Mouse (Mus musculus) hindbrain, embryonic 14.5 days (tissue): ENCODE data around the gene Gucy2d. TPM values are rescaled to one million over a fixed set of nuclear protein-coding genes. Genes with fewer than 3 reads are reported as not detected.

Experiments
- ATAC-seq: fragments of 200-750 bp; cut with Nextera tagmentation; 2 replicates; pipeline ENCODE4 v1.8.0; 2017; ENCODE audit warnings: moderate number of reproducible peaks, mild to moderate bottlenecking, moderate TSS enrichment, moderate library complexity; ENCODE audit not compliant: low FRiP score
- DNase-seq: peaks from one replicate; pipeline ENCODE4 v3.0.0-alpha.2; 2015; ENCODE audit warnings: low spot score
- H3K27ac ChIP-seq: fragments of 300-500 bp; sonication (generic); 2 replicates; pipeline ENCODE4 v1.5.1; 2014; ENCODE audit warnings: mild to moderate bottlenecking, moderate library complexity
- H3K27me3 ChIP-seq: fragments of 300-500 bp; sonication (generic); 2 replicates; pipeline ENCODE4 v1.6.1; 2014; ENCODE audit warnings: mild to moderate bottlenecking, low read length, mixed read lengths; ENCODE audit not compliant: control insufficient read depth, insufficient read depth
- H3K36me3 ChIP-seq: fragments of 300-500 bp; sonication (generic); replicated peaks from 2 replicates; pipeline ENCODE4 v1.6.1; 2014; ENCODE audit not compliant: control insufficient read depth, insufficient read depth
- H3K4me1 ChIP-seq: fragments of 300-500 bp; sonication (generic); replicated peaks from 2 replicates; pipeline ENCODE4 v1.6.1; 2014; ENCODE audit warnings: antibody characterized with exemption, low read length, mixed read lengths; ENCODE audit not compliant: control insufficient read depth, insufficient read depth
- H3K4me2 ChIP-seq: fragments of 300-500 bp; sonication (generic); replicated peaks from 2 replicates; pipeline ENCODE4 v1.6.1; 2014; ENCODE audit warnings: mild to moderate bottlenecking, moderate library complexity
- H3K4me3 ChIP-seq: fragments of 300-500 bp; sonication (generic); replicated peaks from 2 replicates; pipeline ENCODE4 v1.5.1; 2014; ENCODE audit warnings: mild to moderate bottlenecking, low read length
- H3K9ac ChIP-seq: fragments of 300-500 bp; sonication (generic); 2 replicates; pipeline ENCODE4 v1.6.1; 2014
- H3K9me3 ChIP-seq: fragments of 300-500 bp; sonication (generic); 2 replicates; pipeline ENCODE4 v1.6.1; 2016; ENCODE audit warnings: low read length; ENCODE audit not compliant: control insufficient read depth
- WGBS: fragments of 180-500 bp; shearing (Covaris S2); extraction: QIAGEN DNeasy Blood & Tissue Kit; methylation state at CpG from one replicate; pipeline ENCODE4 v1.1.7; 2014; 5-methylcytosine and 5-hydroxymethylcytosine counted together
- polyA plus RNA-seq: library from polyadenylated mRNA; unstranded; fragments of >200 nt; fragmentation: Nextera tagmentation; extraction: Ambion mirVana; gene quantifications from 2 replicates; pipeline ENCODE4 v1.2.1, GENCODE M21; 2014

Gucy2d gene
- polyA plus RNA-seq, 1 experiment from 2014 or later = 0.19 TPM

GRCm38 (mm10) chr7:98491451-98492200, 51.4 kb downstream of the Gucy2d start:
- Histone ChIP-seq H3K27ac (no peak overlapping the region), H3K9me3 (no peaks in the 10 kb centered on the region), H3K4me3 (no peak overlapping the region), H3K4me1 (peaks cover 12% of the 10 kb centered on the region; the same call in 1 of the 2 replicates), H3K27me3 (no peaks in the 10 kb centered on the region), H3K9ac (no peak overlapping the region), H3K4me2 (0 out of 2 replicates have a peak overlapping the region, but pooled peaks have one; percentile 6), H3K36me3 (no peaks in the 10 kb centered on the region)
- DNase-seq (no peak), ATAC-seq (no peak)
- WGBS = 66% methylated on average over 9 of the region's 9 CpGs

- Histone ChIP-seq H3K9ac (no peak overlapping the region), H3K9me3 (no peaks in the 10 kb centered on the region), H3K27me3 (no peaks in the 10 kb centered on the region), H3K4me3 (no peak overlapping the region), H3K4me1 (peaks cover 10% of the 10 kb centered on the region; the same call in 1 of the 2 replicates), H3K4me2 (no peak overlapping the region; the same call in 1 of the 2 replicates), H3K27ac (no peak overlapping the region), H3K36me3 (no peaks in the 10 kb centered on the region)
- no peak for ATAC-seq
- WGBS = 73% methylated on average over 5 of the region's 5 CpGs
- no peak for DNase-seq
Observed at GRCm38 (mm10) chr7:98492331-98492730, 52.1 kb downstream of the Gucy2d start.

- Histone ChIP-seq H3K9me3 (no peaks in the 10 kb centered on the region), H3K36me3 (no peaks in the 10 kb centered on the region), H3K4me3 (no peak overlapping the region), H3K27ac (no peak overlapping the region), H3K4me2 (no peak overlapping the region), H3K9ac (no peak overlapping the region), H3K27me3 (no peaks in the 10 kb centered on the region), H3K4me1 (peaks cover 10% of the 10 kb centered on the region; the same call in 1 of the 2 replicates)
- DNase-seq (no peak), ATAC-seq (no peak)
- 72% methylated on average over 2 of the region's 2 CpGs for WGBS
Observed at GRCm38 (mm10) chr7:98493307-98493706, 53.1 kb downstream of the Gucy2d start.

- Histone ChIP-seq H3K27me3 (no peaks in the 10 kb centered on the region), H3K27ac (no peak overlapping the region), H3K4me2 (no peak overlapping the region), H3K9me3 (no peaks in the 10 kb centered on the region), H3K4me1 (peaks cover 8% of the 10 kb centered on the region; the same call in 1 of the 2 replicates), H3K4me3 (no peak overlapping the region), H3K9ac (no peak overlapping the region), H3K36me3 (no peaks in the 10 kb centered on the region)
- ATAC-seq (no peak), DNase-seq (no peak)
- 75% methylated on average over 18 of the region's 18 CpGs for WGBS
Observed at GRCm38 (mm10) chr7:98493901-98494480, 53.8 kb downstream of the Gucy2d start.

GRCm38 (mm10) chr7:98495591-98495990, 55.4 kb downstream of the Gucy2d start:
- Histone ChIP-seq H3K4me2 (no peak overlapping the region), H3K27me3 (no peaks in the 10 kb centered on the region), H3K9ac (no peak overlapping the region), H3K27ac (no peak overlapping the region), H3K36me3 (no peaks in the 10 kb centered on the region), H3K4me1 (no peaks in the 10 kb centered on the region), H3K4me3 (no peak overlapping the region), H3K9me3 (no peaks in the 10 kb centered on the region)
- no peak for ATAC-seq
- DNase-seq = no peak
- 82% methylated on average over 1 of the region's 1 CpGs for WGBS

- DNase-seq (no peak), ATAC-seq (no peak)
- H3K27ac ChIP-seq = no peak overlapping the region
- 71% methylated on average over 5 of the region's 5 CpGs for WGBS
- H3K27me3 ChIP-seq = no peaks in the 10 kb centered on the region
- H3K9me3 ChIP-seq = no peaks in the 10 kb centered on the region
- H3K4me1 ChIP-seq = no peaks in the 10 kb centered on the region
- H3K4me3 ChIP-seq = no peak overlapping the region
- no peak overlapping the region for H3K4me2 ChIP-seq
- no peaks in the 10 kb centered on the region for H3K36me3 ChIP-seq
- H3K9ac ChIP-seq = no peak overlapping the region
Observed at GRCm38 (mm10) chr7:98497451-98497850, 57.2 kb downstream of the Gucy2d start.

- H3K36me3 ChIP-seq = no peaks in the 10 kb centered on the region
- H3K27ac ChIP-seq = no peak overlapping the region
- no peaks in the 10 kb centered on the region for H3K27me3 ChIP-seq
- H3K4me1 ChIP-seq = no peaks in the 10 kb centered on the region
- no peak overlapping the region for H3K9ac ChIP-seq
- 88% methylated on average over 12 of the region's 12 CpGs for WGBS
- no peak overlapping the region for H3K4me2 ChIP-seq
- no peaks in the 10 kb centered on the region for H3K9me3 ChIP-seq
- no peak for DNase-seq
- ATAC-seq = no peak
- H3K4me3 ChIP-seq = no peak overlapping the region
Observed at GRCm38 (mm10) chr7:98498101-98498500, 57.9 kb downstream of the Gucy2d start.

- H3K4me1 ChIP-seq = peaks cover 4% of the 10 kb centered on the region; the same call in 1 of the 2 replicates
- DNase-seq = no peak
- 86% methylated on average over 20 of the region's 20 CpGs for WGBS
- no peak overlapping the region for H3K27ac ChIP-seq
- no peaks in the 10 kb centered on the region for H3K27me3 ChIP-seq
- no peak overlapping the region for H3K4me2 ChIP-seq
- no peak for ATAC-seq
- H3K9me3 ChIP-seq = no peaks in the 10 kb centered on the region
- H3K9ac ChIP-seq = no peak overlapping the region
- H3K4me3 ChIP-seq = no peak overlapping the region
- no peaks in the 10 kb centered on the region for H3K36me3 ChIP-seq
Observed at GRCm38 (mm10) chr7:98498656-98499560, 58.7 kb downstream of the Gucy2d start.
